Mouse (Mus musculus) c-Kit-negative CD71-positive TER-119-positive erythroid progenitor cells, embryonic 14.5 days (primary cell): ENCODE data around the gene Mrpl42.

ENCODE experiments used
- DNase-seq: peaks from one replicate; pipeline ENCODE4 v3.0.0-alpha.2; 2013; ENCODE audit warnings: low read depth, low spot score

Mrpl42 gene

DNA sequence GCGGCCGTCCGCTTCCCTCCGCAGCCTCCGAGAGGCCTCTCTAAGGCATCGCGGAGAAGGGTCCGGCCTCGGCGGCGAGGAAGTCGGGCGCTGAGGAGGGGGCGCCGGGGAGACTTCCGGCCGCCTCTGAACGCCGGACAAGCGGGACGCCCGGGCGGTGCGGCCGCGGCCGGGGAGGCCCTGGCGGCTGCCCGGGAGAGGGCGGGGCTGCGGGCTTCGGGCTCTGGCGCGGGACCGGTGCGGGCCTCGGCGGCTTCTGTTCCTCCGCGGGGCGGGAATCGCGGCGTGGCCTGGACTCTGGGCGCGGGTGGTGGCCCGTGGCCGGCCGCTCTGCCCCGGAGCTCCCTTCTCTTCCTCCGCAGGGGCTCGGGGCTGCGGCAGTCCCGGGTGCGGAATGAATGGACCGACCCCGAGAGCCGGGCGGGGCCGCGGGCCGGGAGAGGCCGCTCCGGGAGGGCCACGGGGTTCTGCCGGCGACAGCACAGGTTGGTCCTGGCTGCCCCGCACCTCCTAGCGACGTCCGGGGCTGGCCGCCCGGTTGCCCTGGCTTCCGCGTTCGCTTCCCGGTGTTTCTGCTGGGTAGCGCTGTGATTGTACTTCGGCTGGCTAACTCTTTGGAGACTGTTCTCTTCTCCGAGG is 13.7 kb upstream of the Mrpl42 start:
- peak; percentile 50 for DNase-seq

DNA sequence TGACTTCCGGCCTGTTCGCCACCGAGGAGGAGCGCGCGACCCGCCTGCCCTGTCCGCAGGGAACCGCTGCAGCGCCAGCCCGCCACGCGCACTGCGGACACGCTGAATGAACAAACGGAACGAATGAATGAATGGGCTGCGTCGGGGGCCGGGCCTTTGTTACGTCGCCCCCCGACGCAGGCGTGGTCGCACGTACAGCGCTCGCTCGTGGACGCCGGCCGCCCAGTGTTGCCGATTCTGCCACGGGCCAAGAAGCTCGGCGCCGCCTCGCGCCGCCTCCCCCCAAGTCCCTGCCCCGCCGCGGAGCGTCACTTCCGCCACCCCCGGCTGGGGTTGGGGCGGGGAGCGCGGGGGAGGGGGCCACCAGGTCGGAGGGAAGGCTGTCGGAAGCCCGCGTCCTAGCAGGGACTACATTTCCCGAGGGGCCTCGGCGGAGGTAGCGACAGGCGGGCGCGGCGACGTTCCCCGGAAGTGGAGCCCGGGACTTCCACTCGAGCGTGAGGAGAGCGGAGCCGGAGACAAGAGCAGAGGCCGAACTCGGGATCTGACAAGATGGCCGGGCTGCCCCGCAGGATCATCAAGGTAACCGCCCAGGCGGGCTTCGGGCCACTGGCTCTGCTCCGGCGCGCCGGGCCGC is 13.0 kb upstream of the Mrpl42 start, which contains the start of gene Ube2n:
TSS of gene Ube2n (plus strand) at position 490 of the 637 bp plus-strand sequence.
- DNase-seq, result peak; percentile 71

GRCm38 (mm10) chr10:95513768-95514556 is 12.2 kb upstream of the Mrpl42 start:
- no peak for DNase-seq

DNA sequence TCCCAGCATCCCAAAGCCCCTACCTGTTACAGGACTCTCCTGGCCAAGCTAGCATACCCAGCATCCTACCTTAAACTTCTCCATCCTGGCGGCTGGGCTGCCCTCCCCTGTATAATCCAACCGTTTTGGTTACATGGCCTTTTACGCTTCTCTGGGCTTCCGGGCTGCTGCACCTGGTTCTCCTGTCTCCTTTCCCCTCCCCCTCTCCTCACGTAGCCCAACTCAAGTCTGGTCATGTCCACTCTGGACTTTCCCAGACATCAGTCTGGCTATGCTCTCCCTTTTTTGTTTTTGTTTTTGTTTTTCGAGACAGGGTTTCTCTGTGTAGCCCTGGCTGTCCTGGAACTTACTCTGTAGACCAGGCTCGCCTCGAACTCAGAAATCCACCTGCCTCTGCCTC is 10.9 kb upstream of the Mrpl42 start:
- DNase-seq, result no peak

- no peak for DNase-seq
These were observed 7.5 kb upstream of the Mrpl42 start for GRCm38 (mm10) chr10:95509263-95509662.

- no peak for DNase-seq
These were observed 7.1 kb upstream of the Mrpl42 start for GRCm38 (mm10) chr10:95508793-95509192.

DNA sequence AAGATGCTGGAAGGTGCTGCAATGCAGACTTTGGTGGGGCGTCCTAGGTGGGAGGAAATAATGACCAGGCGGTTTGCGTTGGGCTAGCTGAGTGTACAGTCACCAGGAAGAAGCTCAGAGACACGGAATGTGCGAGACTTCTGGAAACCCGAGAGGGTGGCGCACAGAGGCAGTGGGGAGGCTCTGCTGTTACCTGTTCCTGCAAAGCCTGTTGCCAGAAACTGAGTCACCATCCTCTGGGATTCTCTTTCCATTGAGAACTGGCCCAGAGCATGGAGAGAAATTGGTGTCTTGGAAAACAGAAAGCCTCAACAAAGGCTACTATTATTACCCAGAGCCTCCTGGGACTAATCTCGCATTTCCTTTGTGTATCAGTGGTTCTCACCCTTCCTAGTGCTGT is 6.4 kb upstream of the Mrpl42 start:
- no peak for DNase-seq

- DNase-seq, result no peak
These were observed 2.6 kb upstream of the Mrpl42 start for GRCm38 (mm10) chr10:95504341-95504740.

DNA sequence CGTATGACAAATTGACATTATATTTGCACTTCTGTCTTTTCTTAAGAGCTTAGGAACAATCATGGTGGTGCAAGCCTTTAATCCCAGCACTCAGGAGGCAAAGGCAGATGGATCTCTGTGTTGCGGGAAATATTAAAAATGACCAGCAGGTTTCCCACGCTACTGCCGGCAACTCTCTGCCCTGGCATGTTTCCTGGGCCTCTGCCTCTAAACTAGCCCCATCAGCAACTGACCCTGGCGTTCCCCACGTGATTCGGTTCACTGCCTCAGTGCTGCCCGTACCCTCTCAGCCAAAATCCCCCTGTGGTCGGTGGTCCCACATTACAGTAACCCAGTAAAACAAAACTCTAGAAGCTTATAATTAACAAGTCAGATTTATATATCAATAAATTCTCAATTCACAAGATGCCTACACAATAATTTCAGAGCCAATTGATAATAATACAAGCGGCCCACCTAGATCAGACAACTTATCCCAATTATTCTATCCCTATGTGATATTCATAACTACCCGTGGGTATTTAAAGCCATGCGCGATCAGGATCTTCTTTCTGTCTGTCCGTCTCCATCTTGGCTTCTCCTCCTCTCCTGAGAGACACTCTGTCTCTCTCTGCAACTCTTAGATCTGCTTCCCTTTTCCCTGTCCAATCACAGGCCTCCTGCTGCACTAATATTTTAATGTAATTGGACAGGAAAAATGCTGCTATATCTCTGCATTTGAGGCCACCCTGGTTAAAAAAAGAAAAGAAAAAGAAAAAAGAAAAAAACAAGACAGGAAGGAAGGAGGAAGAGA is 1.9 kb upstream of the Mrpl42 start:
- DNase-seq, result no peak

DNA sequence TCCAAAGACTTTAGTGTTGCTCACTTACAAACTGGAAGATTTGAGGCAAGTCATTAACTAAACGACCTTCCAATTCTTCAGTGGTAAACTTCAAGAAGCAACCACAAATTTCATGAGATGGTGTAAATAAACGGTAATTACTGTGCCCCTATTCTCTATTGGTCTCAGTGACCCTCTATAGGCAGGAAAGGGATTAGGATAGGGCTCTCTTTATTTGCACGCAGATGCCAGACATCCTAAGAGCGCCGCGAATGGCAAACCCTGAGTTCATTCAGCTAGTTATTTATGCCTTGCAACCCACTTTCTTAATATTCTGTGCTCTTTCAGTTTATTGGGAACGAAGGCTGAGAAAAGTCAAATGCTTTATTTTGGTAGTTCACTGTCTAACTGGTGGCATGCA is 707 bp downstream of the Mrpl42 start:
- DNase-seq, result no peak

DNA sequence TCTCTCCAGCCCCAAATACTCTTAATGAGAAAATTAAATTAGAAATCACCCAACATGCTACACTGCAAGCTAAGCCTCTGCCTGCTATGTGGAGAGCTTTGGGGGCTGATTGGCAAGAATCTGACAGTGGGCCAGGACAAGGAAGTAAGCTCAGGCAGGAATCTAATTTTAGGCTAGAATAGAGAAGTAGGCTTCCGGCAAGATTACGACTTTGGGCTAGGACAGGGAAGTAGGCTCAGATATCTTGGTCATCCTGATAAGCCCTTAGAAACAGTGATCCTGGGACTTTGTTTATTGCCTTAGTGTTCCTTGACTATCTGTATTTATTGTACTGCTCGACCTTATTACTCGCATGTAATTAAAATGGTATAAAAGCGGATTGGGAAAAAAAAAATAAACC is 7.5 kb downstream of the Mrpl42 start:
- DNase-seq, result no peak

- no peak for DNase-seq
These were observed 12.1 kb downstream of the Mrpl42 start for GRCm38 (mm10) chr10:95489653-95490052.

DNA sequence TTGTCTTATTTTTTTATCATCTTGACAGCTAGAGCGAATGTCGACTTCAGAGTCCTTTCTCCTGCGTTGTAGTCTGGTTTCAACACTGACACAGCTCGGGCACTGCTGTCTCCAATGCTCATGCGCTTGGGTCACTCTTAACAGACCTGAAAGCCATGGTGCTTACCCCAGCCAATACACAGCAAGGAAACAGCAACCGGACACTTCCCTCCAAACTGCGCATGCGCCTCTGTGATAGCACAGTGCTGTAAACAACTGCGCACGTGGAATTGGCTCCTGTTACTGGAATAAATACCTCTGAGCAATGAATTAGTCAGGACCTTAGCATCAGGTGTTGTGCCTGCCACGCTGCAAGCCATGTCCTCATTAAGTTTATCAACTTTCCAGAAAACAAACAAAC is 24.2 kb downstream of the Mrpl42 start:
- DNase-seq, result no peak

DNA sequence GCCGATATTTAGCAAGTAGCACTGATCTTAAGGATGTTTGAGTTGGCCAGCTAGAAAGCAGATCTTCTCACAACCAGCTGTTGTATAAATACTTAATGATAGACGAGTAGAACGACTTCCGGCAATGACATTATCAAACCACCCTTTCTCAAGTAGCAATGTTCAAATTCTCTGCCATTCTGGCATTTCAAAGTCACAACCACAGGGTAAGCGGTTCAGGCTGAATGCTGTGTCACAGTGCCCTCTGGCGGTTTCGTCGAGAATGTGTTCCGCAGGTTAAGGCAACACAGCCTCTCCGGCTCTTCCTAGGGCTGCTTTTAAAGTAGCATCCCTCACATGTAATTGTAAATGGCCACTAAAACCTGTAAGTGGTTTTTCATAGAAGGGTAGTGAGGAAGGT is 25.8 kb downstream of the Mrpl42 start:
- peak; percentile 29 for DNase-seq

DNA sequence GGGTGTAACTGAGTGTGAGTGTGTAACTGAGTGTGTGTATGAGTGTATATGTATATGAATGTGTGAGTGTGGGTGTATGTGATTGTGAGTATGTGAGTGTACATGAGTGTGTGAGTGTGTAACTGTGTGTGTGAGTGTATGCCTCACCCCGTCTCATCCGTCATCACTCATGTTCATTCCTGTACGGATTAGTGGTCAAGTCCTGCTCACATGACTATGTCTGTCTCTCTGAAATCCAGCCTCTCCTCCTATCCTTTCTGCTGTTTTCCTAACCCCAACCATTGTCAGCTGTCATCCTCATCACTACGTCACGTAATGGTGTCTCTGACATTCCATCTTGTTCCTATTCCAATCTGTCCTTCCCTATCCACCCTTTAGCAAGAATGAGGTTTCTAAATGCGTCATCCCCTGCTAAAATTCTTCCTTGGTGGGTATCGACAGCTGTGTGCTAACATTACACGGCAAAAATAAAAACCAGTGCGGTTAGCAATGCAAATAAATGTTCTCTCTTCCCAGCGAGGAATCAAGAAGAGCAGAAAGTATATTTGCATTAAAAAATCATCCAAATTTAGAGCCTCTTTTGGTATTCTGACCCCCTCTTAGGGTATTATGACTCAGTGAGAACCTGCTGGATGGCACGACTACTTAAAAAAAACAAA is 29.7 kb downstream of the Mrpl42 start:
- DNase-seq, result no peak

- DNase-seq, result no peak
These were observed 30.6 kb downstream of the Mrpl42 start for GRCm38 (mm10) chr10:95471186-95471585.

- no peak for DNase-seq
These were observed 32.8 kb downstream of the Mrpl42 start for GRCm38 (mm10) chr10:95468894-95469293.

DNA sequence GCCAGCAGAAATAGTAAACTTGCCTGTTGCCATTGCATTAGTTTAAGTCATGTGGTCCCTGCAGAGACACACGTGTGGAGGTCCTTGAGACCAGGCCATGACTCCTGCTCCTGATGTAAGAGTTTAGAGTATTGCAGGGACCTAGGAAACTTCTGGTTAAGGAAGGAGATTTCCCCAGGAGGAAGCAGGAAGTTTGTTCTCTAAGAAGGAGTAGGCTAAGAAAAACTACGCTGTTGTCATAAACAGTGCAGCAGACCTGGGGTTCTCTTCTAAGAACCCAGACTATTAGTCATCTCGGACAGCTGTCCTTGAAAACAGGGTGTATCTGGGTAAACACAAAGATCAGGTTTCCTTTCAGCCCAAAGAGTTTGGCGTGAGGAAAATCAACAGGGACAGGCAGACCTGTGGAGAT is 36.2 kb downstream of the Mrpl42 start:
- no peak for DNase-seq

DNA sequence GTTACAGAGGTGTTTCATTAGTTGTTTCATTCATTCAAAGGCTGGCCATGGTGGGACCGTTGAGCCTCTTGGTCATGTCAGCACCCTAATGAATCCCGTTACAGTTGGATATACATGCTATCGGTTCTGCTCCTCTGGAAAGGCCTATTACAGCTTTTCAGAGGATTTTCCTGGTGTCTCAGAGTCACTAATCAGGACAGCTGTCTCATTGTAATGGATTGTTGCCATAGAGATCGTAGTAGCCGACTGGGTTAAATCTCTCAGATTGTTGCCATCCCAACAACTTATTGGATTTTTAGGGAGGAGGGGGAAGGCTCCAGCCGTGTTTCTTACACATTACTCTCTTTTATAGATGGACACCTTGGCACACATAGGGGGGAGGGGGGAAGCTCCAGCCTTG is 37.2 kb downstream of the Mrpl42 start:
- no peak for DNase-seq

DNA sequence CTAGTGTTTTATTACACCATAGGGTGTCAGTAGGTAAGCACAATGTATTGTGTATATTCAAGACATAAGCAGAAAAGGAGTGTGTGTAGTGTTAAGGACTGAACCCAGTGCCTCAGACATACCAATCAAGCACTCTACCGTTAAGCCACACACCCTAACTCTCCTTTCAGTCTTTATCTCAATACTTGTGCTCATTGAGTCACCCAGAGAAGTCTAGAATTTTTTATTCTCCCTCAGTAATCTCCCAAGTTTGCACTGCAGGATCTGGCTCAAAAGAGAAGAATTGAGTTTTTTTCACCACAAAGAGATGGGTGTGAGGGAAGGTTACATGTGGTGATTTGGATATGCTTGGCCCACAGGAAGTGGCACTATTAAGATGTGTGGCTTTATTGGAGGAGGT is 39.5 kb downstream of the Mrpl42 start:
- DNase-seq, result no peak

- no peak for DNase-seq
These were observed 40.6 kb downstream of the Mrpl42 start for GRCm38 (mm10) chr10:95461053-95461553.
